Mouse (Mus musculus) myocyte (in vitro differentiated cells): Measurements from ENCODE around the gene Phf7. TPM values are rescaled to one million over a fixed set of nuclear protein-coding genes. Genes with fewer than 3 reads are reported as not detected.

Experiments used
- H3K27me3 ChIP-seq: one replicate; pipeline ENCODE4 v1.6.1; 2011; ENCODE audit not compliant: control insufficient read depth, insufficient read depth, insufficient read length
- H3K36me3 ChIP-seq: one replicate; pipeline ENCODE4 v1.6.1; 2011; ENCODE audit not compliant: control insufficient read depth, insufficient read depth
- H3K4me2 ChIP-seq: one replicate; pipeline ENCODE4 v1.6.1; 2011; ENCODE audit warnings: low read depth, control low read depth
- H3K4me3 ChIP-seq: one replicate; pipeline ENCODE4 v1.5.1; 2011; ENCODE audit warnings: mild to moderate bottlenecking, control low read depth, moderate library complexity
- H3K79me2 ChIP-seq: one replicate; pipeline ENCODE4 v1.6.1; 2011; ENCODE audit not compliant: control insufficient read depth, insufficient read depth
- H3ac ChIP-seq: one replicate; pipeline ENCODE4 v1.6.1; 2011; ENCODE audit not compliant: control insufficient read depth, insufficient read length
- CEBPB ChIP-seq: IDR thresholded peaks from 2 replicates; pipeline ENCODE4 v1.6.1; 2011; ENCODE audit warnings: mild to moderate bottlenecking, moderate library complexity; ENCODE audit not compliant: poor library complexity, insufficient read depth, severe bottlenecking
- E2F4 ChIP-seq: IDR thresholded peaks from one replicate; pipeline ENCODE4 v1.6.1; 2011; ENCODE audit warnings: mild to moderate bottlenecking, control low read depth, moderate library complexity; ENCODE audit not compliant: insufficient read depth
- MAX ChIP-seq: IDR thresholded peaks from one replicate; pipeline ENCODE4 v1.6.1; 2011; ENCODE audit warnings: low read depth, mild to moderate bottlenecking, control low read depth
- MYOD1 ChIP-seq, 3 experiments: IDR thresholded peaks; one replicate each; pipeline ENCODE4 v1.6.1; 2011; ENCODE audit warnings: control low read depth in 2 of 3, low read depth in 2 of 3, mild to moderate bottlenecking in 2 of 3, moderate library complexity in 1 of 3; ENCODE audit not compliant: insufficient read length in 2 of 3, control insufficient read depth in 1 of 3
- MYOG ChIP-seq, 3 experiments: IDR thresholded peaks; one replicate each; pipeline ENCODE4 v1.6.1; 2011; ENCODE audit warnings: control low read depth in 2 of 3, low read depth in 2 of 3, mild to moderate bottlenecking in 2 of 3; ENCODE audit not compliant: insufficient read length in 2 of 3, control insufficient read depth in 1 of 3, insufficient read depth in 1 of 3
- POLR2A ChIP-seq: IDR thresholded peaks from one replicate; pipeline ENCODE4 v1.6.1; 2011; ENCODE audit warnings: low read depth, mild to moderate bottlenecking, control low read depth, moderate library complexity; ENCODE audit not compliant: insufficient read length
- POLR2AphosphoS2 ChIP-seq: IDR thresholded peaks from one replicate; pipeline ENCODE4 v1.6.1; 2011; ENCODE audit warnings: low read depth, control low read depth; ENCODE audit not compliant: insufficient read length
- REST ChIP-seq: IDR thresholded peaks from one replicate; pipeline ENCODE4 v1.6.1; 2011; ENCODE audit warnings: mild to moderate bottlenecking, control low read depth, moderate library complexity; ENCODE audit not compliant: insufficient read depth, insufficient read length
- SRF ChIP-seq: IDR thresholded peaks from one replicate; pipeline ENCODE4 v1.6.1; 2011; ENCODE audit warnings: low read depth; ENCODE audit not compliant: control insufficient read depth, insufficient read length
- TCF12 ChIP-seq: IDR thresholded peaks from one replicate; pipeline ENCODE4 v1.6.1; 2011; ENCODE audit warnings: mild to moderate bottlenecking, control low read depth; ENCODE audit not compliant: poor library complexity, insufficient read depth, severe bottlenecking
- TCF3 ChIP-seq: IDR thresholded peaks from one replicate; pipeline ENCODE4 v1.6.1; 2011; ENCODE audit warnings: low read depth, control low read depth; ENCODE audit not compliant: insufficient read length
- USF1 ChIP-seq: IDR thresholded peaks from one replicate; pipeline ENCODE4 v1.6.1; 2011; ENCODE audit warnings: low read depth, mild to moderate bottlenecking, control low read depth, moderate library complexity
- polyA plus RNA-seq: library from polyadenylated mRNA; unstranded; fragments of >200 nt; fragmentation: generic; extraction: Trizol; gene quantifications from one replicate; pipeline ENCODE4 v1.2.1, GENCODE M21; 2012; ENCODE audit warnings: missing spikeins

Gene Phf7
- polyA plus RNA-seq, 1 experiment: 5.4 TPM

- Histone ChIP-seq H3K4me2 (peak within 1 kb of the TSS; percentile 57), H3ac (no peak within 1 kb of the TSS), H3K27me3 (peaks cover 7% of the 10 kb centered on the region), H3K79me2 (no peaks in the 10 kb centered on the region), H3K4me3 (no peak within 1 kb of the TSS), H3K36me3 (peaks cover 5% of the 10 kb centered on the region)
- TF ChIP-seq SRF (no peak), TCF12 (no peak), POLR2A (no peak), REST (no peak), TCF3 (no peak), USF1 (no peak), MYOD1 (IDR thresholded peaks at IDR 0.05; ENCODE audit: control insufficient read depth in 1 of 3, insufficient read length in 2 of 3, low read depth in 2 of 3) (no peak), POLR2AphosphoS2 (no peak), CEBPB (no peak), MAX (no peak), E2F4 (no peak), MYOG (IDR thresholded peaks at IDR 0.05; ENCODE audit: control insufficient read depth in 1 of 3, insufficient read depth in 1 of 3, insufficient read length in 2 of 3, low read depth in 2 of 3) (no peak)
These were observed 34.3 kb downstream of the Phf7 start, which contains the start of gene Nisch for GRCm38 (mm10) chr14:31216846-31217245. Gene Nisch (minus strand): TSS chr14:31216946.

GRCm38 (mm10) chr14:31215157-31216002 is 35.7 kb downstream of the Phf7 start:
- no peak overlapping the region for H3K4me3 ChIP-seq
- TF ChIP-seq CEBPB: 0 out of 2 replicates have a peak, but pooled peaks have one; percentile 8
- no peak for TF ChIP-seq MYOD1 (IDR thresholded peaks at IDR 0.05; ENCODE audit: control insufficient read depth in 1 of 3, insufficient read length in 2 of 3, low read depth in 2 of 3)
- no peak overlapping the region for H3K4me2 ChIP-seq
- no peak overlapping the region for H3ac ChIP-seq
- H3K36me3 ChIP-seq: peaks cover 13% of the 10 kb centered on the region
- H3K79me2 ChIP-seq: peaks cover 2% of the 10 kb centered on the region
- no peaks in the 10 kb centered on the region for H3K27me3 ChIP-seq

GRCm38 (mm10) chr14:31214684-31215083 is 36.4 kb downstream of the Phf7 start:
- TF ChIP-seq CEBPB: no peak
- TF ChIP-seq USF1: no peak
- TF ChIP-seq MAX: no peak
- no peak for TF ChIP-seq E2F4
- TF ChIP-seq MYOG (IDR thresholded peaks at IDR 0.05; ENCODE audit: control insufficient read depth in 1 of 3, insufficient read depth in 1 of 3, insufficient read length in 2 of 3, low read depth in 2 of 3): peak in 1 of 3 experiments; percentile 60
- peak in 1 of 3 experiments; percentile 1 for TF ChIP-seq MYOD1 (IDR thresholded peaks at IDR 0.05; ENCODE audit: control insufficient read depth in 1 of 3, insufficient read length in 2 of 3, low read depth in 2 of 3)
- TF ChIP-seq TCF3: no peak
- TF ChIP-seq TCF12: no peak
- no peak for TF ChIP-seq REST
- TF ChIP-seq POLR2A: peak; percentile 86
- no peak for TF ChIP-seq SRF
- peak; percentile 99 for TF ChIP-seq POLR2AphosphoS2
- peaks cover 6% of the 10 kb centered on the region for H3K79me2 ChIP-seq
- no peaks in the 10 kb centered on the region for H3K27me3 ChIP-seq
- no peak overlapping the region for H3ac ChIP-seq
- H3K36me3 ChIP-seq: peaks cover 19% of the 10 kb centered on the region
- no peak overlapping the region for H3K4me2 ChIP-seq
- H3K4me3 ChIP-seq: no peak overlapping the region

- Histone ChIP-seq H3K4me3 (no peak overlapping the region), H3K27me3 (no peaks in the 10 kb centered on the region), H3K79me2 (peaks cover 6% of the 10 kb centered on the region), H3K4me2 (no peak overlapping the region), H3ac (no peak overlapping the region), H3K36me3 (peaks cover 19% of the 10 kb centered on the region)
- TF ChIP-seq CEBPB: no peak
- TF ChIP-seq POLR2AphosphoS2: peak; percentile 79
- no peak for TF ChIP-seq REST
- no peak for TF ChIP-seq MYOD1 (IDR thresholded peaks at IDR 0.05; ENCODE audit: control insufficient read depth in 1 of 3, insufficient read length in 2 of 3, low read depth in 2 of 3)
- TF ChIP-seq MAX: no peak
- no peak for TF ChIP-seq SRF
- no peak for TF ChIP-seq MYOG (IDR thresholded peaks at IDR 0.05; ENCODE audit: control insufficient read depth in 1 of 3, insufficient read depth in 1 of 3, insufficient read length in 2 of 3, low read depth in 2 of 3)
- TF ChIP-seq E2F4: no peak
- no peak for TF ChIP-seq TCF12
- TF ChIP-seq TCF3: no peak
- TF ChIP-seq USF1: no peak
- peak; percentile 39 for TF ChIP-seq POLR2A
These were observed 37.2 kb downstream of the Phf7 start for GRCm38 (mm10) chr14:31213868-31214267.
